Mouse (Mus musculus) T-helper 17 cell (primary cell): Measurements from ENCODE around the gene Slc5a1.

Experiments
- in situ Hi-C, 2 experiments: fragments of 300-600 bp; cut with MboI, MseI; formaldehyde crosslinking; loops; 1 replicate in 1 of 2; 2 replicates in 1 of 2; pipeline ENCODE4 v1.15.1; 2025; ENCODE audit warnings: high pct_unique_total_duplicates in 2 of 2

Slc5a1 gene

GRCm38 (mm10) chr5:33104025-33104481, at the start of gene Slc5a1:
Gene Slc5a1 (plus strand): TSS chr5:33104219.
- in situ Hi-C loops = no loop called here

GRCm38 (mm10) chr5:33056126-33056765, 47.8 kb upstream of the Slc5a1 start:
- in situ Hi-C loops = no loop called here

GRCm38 (mm10) chr5:33070071-33070470, 33.9 kb upstream of the Slc5a1 start:
- in situ Hi-C loops = no loop called here

GRCm38 (mm10) chr5:33076490-33077191, 27.4 kb upstream of the Slc5a1 start:
- in situ Hi-C loops = no loop called here

- in situ Hi-C loops = no loop called here
These were observed 21.1 kb upstream of the Slc5a1 start for GRCm38 (mm10) chr5:33082896-33083295.

GRCm38 (mm10) chr5:33084599-33084998, 19.4 kb upstream of the Slc5a1 start:
- in situ Hi-C loops = no loop called here

GRCm38 (mm10) chr5:33091342-33091741, 12.7 kb upstream of the Slc5a1 start:
- in situ Hi-C loops = no loop called here

- in situ Hi-C loops = no loop called here
These were observed 8.7 kb upstream of the Slc5a1 start for GRCm38 (mm10) chr5:33095315-33095714.

GRCm38 (mm10) chr5:33102369-33103055, 1.5 kb upstream of the Slc5a1 start:
- in situ Hi-C loops = no loop called here

- in situ Hi-C loops = no loop called here
These were observed 857 bp downstream of the Slc5a1 start for GRCm38 (mm10) chr5:33104876-33105275.

GRCm38 (mm10) chr5:33105660-33106059, 1.6 kb downstream of the Slc5a1 start:
- in situ Hi-C loops = no loop called here

GRCm38 (mm10) chr5:33107056-33107455, 3.0 kb downstream of the Slc5a1 start:
- in situ Hi-C loops = no loop called here

- in situ Hi-C loops = no loop called here
These were observed 3.9 kb downstream of the Slc5a1 start for GRCm38 (mm10) chr5:33107778-33108405.

- in situ Hi-C loops = loop anchor here in 1 of 2 experiments (10.0 kb wide), 1 partner anchor 527 kb away; no protein-coding TSS in a partner anchor
These were observed 17.9 kb downstream of the Slc5a1 start for GRCm38 (mm10) chr5:33121871-33122315.

- in situ Hi-C loops = loop anchor here in 1 of 2 experiments (10.0 kb wide), 1 partner anchor 529 kb away; no protein-coding TSS in a partner anchor
These were observed 19.6 kb downstream of the Slc5a1 start for GRCm38 (mm10) chr5:33123658-33124057.

- in situ Hi-C loops = loop anchor here in 1 of 2 experiments (10.0 kb wide), 1 partner anchor 531 kb away; no protein-coding TSS in a partner anchor
These were observed 21.3 kb downstream of the Slc5a1 start for GRCm38 (mm10) chr5:33125318-33125717.

GRCm38 (mm10) chr5:33134132-33134531, 30.1 kb downstream of the Slc5a1 start:
- in situ Hi-C loops = no loop called here

- in situ Hi-C loops = loop anchor here (5.0 kb wide), 1 partner anchor 88 kb away; no protein-coding TSS in a partner anchor
These were observed 31.6 kb downstream of the Slc5a1 start for GRCm38 (mm10) chr5:33135611-33136010.

- in situ Hi-C loops = no loop called here
These were observed 38.9 kb downstream of the Slc5a1 start for GRCm38 (mm10) chr5:33142790-33143455.

- in situ Hi-C loops = no loop called here
These were observed 40.0 kb downstream of the Slc5a1 start for GRCm38 (mm10) chr5:33144025-33144424.

GRCm38 (mm10) chr5:33146837-33147236, 42.8 kb downstream of the Slc5a1 start:
- in situ Hi-C loops = no loop called here
